Mouse (Mus musculus) thymus, postnatal 0 days (tissue): ENCODE data around the gene Tanc1. TPM values are rescaled to one million over a fixed set of nuclear protein-coding genes. Genes with fewer than 3 reads are reported as not detected.
"Not testable (repeated sequence)": the region's sequence is repeated elsewhere in the genome, so short reads cannot be mapped to it uniquely, and the experiment has no call there.

ENCODE experiments used
- DNase-seq: peaks from one replicate; pipeline ENCODE4 v3.0.0-alpha.2; 2015; ENCODE audit warnings: low spot score
- polyA plus RNA-seq: library from polyadenylated mRNA; unstranded; fragments of >200 nt; fragmentation: Nextera tagmentation; extraction: Ambion mirVana; gene quantifications from 2 replicates; pipeline ENCODE4 v1.2.1, GENCODE M21; 2015

The Tanc1 gene
- 2.0 and 3.3 TPM in 2 replicates for polyA plus RNA-seq

GRCm38 (mm10) chr2:59611831-59612732, at the start of gene Tanc1:
TSS of gene Tanc1 (plus strand) at chr2:59612042.
- DNase-seq = peak; percentile 67

GRCm38 (mm10) chr2:59562215-59562614, 49.6 kb upstream of the Tanc1 start:
- DNase-seq = no peak

GRCm38 (mm10) chr2:59562696-59563095, 49.1 kb upstream of the Tanc1 start:
- DNase-seq = no peak

- DNase-seq = not testable (repeated sequence)
Observed at GRCm38 (mm10) chr2:59564029-59564611, 47.7 kb upstream of the Tanc1 start.

GRCm38 (mm10) chr2:59564947-59565346, 46.9 kb upstream of the Tanc1 start:
- no peak for DNase-seq

- DNase-seq = no peak
Observed at GRCm38 (mm10) chr2:59580939-59581338, 30.9 kb upstream of the Tanc1 start.

GRCm38 (mm10) chr2:59583961-59584360, 27.9 kb upstream of the Tanc1 start:
- DNase-seq = no peak

GRCm38 (mm10) chr2:59587387-59588095, 24.3 kb upstream of the Tanc1 start:
- no peak for DNase-seq

GRCm38 (mm10) chr2:59588096-59588405, 23.8 kb upstream of the Tanc1 start:
- DNase-seq = no peak

GRCm38 (mm10) chr2:59593341-59593902, 18.4 kb upstream of the Tanc1 start:
- no peak for DNase-seq

- no peak for DNase-seq
Observed at GRCm38 (mm10) chr2:59594095-59594494, 17.7 kb upstream of the Tanc1 start.

GRCm38 (mm10) chr2:59596545-59596944, 15.3 kb upstream of the Tanc1 start:
- DNase-seq = no peak

GRCm38 (mm10) chr2:59598286-59598685, 13.6 kb upstream of the Tanc1 start:
- no peak for DNase-seq

GRCm38 (mm10) chr2:59598894-59599293, 12.9 kb upstream of the Tanc1 start:
- no peak for DNase-seq

- DNase-seq = peak; percentile 14
Observed at GRCm38 (mm10) chr2:59599338-59600111, 12.3 kb upstream of the Tanc1 start.

- no peak for DNase-seq
Observed at GRCm38 (mm10) chr2:59600123-59600840, 11.6 kb upstream of the Tanc1 start.

- DNase-seq = no peak
Observed at GRCm38 (mm10) chr2:59600980-59601379, 10.9 kb upstream of the Tanc1 start.

- no peak for DNase-seq
Observed at GRCm38 (mm10) chr2:59601452-59601851, 10.4 kb upstream of the Tanc1 start.

GRCm38 (mm10) chr2:59608958-59609357, 2.9 kb upstream of the Tanc1 start:
- DNase-seq = no peak

- DNase-seq = no peak
Observed at GRCm38 (mm10) chr2:59611216-59611810, 529 bp upstream of the Tanc1 start.
